Mouse (Mus musculus) mesoderm, embryonic 11.5 days (tissue): ENCODE results near the gene Fdx1l.
"Not testable (repeated sequence)": the region's sequence is repeated elsewhere in the genome, so short reads cannot be mapped to it uniquely, and the experiment has no call there.

ENCODE experiments used
- DNase-seq: peaks from one replicate; pipeline ENCODE4 v3.0.0-alpha.2; 2012; ENCODE audit warnings: low read depth, low spot score

The Fdx1l gene

DNA sequence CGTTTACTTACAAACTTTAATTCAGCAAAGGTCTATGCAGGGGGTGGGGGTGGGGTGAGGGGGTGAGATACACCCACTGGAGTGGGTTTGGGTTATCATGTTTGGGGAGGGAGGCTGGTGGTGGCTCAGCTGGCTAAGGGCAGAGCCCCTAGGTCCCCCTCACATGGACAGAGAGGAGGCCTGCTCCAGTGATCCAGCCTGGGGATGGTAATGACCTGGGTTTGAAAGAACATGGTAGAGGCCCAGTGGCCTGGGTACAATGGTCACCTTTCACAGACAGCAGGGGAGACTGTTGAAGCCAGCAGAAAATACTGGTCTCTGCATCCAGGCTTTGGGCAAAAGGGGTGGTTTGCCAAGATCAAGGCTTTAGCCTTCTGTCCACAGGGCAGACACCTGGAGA, 759 bp upstream of the Fdx1l start:
- DNase-seq, result no peak

DNA sequence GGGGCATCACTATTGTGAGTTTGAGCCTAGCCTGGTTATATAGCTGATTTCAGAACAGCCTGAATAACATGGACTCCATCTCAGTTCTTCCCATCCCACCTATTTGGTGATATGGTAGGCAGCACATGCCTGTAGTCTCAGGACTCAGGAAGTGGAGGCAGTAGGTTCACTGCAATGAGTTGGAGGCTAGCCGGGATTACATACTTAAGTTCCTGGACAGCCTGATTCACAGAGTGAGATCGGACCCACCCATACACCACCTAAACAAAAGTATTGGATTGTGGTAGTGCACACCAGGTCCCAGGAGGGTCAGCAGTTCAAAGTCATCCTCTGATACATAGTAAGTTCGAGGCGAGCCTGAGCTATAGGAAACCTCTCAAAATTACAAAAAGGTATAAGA, 773 bp downstream of the Fdx1l start:
- DNase-seq, result no peak

DNA sequence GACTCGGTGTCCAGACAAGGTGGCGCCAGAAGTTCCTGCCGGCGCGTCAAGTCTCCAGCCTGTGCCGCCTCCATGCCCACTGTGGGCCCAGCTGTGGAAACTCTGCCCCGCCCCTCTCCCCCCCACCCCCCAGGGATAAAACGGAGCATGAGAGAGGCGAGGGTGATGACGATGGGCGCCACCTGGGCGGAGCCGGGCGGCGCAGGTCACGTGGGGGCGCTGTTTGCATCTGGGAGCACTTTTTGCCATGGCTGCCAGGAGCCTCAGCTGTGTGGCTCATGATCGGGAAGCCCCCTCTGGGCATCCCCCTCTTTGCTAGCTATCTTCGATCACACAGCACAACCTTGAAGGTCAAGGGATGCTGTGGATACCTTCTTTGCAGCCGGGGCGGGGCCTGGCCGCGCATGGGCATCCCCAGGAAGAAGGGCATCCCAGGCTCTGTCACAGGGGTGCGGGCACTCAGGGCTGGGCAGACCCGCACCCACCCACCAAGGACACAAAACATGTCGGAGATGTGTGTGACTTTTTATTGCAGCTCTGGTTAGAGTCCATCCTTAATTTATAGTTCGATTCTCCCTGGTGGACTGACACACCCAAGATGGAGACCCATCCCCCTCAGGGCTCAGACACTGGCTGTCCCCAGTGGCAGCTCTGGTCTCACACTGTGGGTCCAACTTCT, 6.3 kb downstream of the Fdx1l start, which contains the start of gene Zglp1:
Zglp1 (minus strand) TSS at position 88 of the 679 bp plus-strand sequence.
- DNase-seq, result no peak

DNA sequence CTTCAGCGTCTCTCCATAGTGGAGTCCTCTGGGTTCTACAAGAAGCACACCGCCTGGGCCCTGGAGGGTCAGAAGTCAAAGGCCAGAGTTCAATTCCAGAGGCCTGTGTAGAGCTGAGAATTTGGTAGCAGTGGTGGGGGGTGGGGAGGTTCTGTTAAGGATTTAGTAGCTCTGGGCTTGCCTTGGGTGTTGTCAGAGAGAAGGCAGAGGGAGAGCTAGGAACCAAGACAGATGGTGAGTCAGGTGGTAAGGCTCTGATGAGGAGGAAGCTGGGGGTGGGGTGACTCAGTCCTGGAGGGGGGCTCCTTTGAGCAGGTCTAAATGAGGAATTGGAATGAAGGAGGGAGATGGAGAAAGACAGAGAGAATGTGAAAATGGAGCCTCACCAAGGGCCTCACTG, 10.5 kb downstream of the Fdx1l start:
- no peak for DNase-seq

DNA sequence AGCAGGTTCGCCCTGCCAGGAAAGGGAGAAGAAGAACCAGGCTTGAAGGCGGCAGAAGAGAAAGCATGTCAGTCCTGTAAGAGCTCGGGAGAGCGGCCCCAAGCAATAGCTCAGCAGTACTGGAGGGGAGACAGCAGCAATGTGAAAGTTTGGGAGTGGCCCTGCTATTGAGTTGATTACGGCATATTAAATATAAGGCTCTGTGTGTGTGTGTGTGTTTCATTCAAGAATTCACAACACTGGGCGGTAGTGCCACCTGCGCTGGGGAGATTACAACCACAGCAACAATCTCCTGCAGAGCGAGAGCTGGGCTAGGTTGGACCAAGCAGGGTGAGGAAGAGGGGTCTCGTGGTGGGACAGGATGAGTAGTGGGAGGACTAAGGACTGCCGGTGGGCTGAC, 21.8 kb downstream of the Fdx1l start:
- no peak for DNase-seq

DNA sequence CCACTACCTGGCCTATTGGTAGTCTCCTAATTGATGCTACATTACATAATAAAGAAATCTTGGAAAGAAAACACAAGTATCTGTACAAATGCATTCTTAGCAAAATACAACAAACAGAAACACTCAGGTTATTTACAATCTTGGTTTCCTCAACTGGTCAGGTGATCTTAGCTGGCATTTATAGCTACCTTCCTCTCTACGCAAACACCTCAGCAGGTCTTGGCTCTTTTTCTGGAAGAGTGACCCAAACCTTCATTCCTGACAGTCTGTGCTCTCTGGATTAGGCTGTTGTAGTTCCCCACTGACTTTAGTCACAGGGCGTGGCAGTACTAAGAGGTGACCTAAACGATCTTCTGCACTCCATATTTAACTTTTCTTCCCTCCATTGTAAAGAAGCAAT, 28.2 kb downstream of the Fdx1l start:
- no peak for DNase-seq

DNA sequence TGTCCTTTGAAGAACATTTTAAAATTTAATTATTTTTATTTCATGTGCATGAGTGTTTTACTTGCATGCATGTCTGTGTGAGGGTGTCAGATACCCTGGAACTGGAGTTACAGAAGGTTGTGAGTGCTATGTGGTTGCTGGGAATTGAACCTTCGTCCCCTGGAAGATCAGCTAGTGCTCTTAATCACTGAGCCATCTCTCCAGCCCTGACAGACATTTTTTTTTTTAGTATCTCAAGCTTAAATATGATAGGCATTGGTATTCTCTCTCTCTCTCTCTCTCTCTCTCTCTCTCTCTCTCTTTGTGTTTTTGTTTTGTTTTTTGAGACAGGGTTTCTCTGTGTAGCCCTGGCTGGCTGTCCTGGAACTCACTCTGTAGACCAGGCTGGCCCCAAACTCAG, 28.6 kb downstream of the Fdx1l start:
- not testable (repeated sequence) for DNase-seq

DNA sequence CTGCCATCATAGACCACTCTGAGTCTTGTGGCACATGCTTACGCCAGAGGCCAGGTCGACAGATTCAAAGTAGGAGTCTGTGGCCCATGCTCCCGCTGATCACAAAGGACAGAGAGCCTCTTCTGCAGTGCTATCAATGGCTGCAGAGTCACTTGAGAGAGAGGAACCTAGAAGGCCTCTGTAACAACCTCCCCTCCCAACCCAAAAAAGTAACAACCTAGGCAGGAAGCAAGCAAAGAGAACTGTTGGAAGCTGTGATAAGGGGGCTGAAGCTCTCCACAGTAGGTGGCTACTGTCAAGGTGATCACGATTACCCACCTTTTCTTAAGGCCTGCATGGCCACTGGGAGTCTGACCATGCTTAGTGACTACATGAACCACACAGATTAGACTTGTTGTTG, 29.9 kb downstream of the Fdx1l start:
- no peak for DNase-seq

DNA sequence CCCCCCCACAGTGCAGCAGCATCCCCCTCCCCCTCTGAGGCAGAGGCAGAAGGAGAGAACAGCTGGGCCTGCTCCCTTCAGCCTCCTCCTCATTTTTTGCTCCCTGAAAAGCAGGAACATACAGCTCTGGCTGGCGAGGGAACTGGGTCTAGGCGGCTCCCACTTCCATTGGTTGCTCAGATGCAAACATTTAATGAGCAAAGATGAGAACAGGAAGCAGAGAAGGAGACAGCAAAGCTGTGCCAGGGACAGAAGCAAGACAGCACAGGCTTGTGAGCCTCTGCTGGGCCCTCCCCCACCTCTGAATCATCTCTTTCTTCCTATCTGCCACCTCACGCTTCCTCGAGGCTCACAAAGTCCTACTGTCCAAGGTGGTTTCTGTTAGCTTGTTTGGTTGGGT, 32.1 kb downstream of the Fdx1l start:
- DNase-seq, result no peak

DNA sequence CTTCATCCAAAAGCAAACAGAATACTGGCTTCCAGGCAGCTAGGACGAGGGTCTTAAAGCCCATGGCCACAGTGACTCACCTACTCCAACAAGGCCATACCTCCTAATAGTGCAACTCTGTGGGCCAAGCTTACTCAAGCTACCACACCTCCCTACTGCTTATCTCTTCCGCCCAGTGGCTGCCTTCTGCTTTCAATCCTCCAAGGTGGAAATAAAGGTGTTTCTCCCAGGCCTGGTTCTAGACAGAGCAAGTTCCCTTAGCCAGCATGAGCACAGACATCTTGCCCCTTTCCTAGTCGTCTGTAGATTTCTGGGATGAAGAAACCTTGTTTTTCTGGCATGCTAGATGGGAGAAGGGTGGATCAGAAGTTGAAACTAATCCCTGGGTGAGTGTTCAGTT, 33.6 kb downstream of the Fdx1l start:
- no peak for DNase-seq

DNA sequence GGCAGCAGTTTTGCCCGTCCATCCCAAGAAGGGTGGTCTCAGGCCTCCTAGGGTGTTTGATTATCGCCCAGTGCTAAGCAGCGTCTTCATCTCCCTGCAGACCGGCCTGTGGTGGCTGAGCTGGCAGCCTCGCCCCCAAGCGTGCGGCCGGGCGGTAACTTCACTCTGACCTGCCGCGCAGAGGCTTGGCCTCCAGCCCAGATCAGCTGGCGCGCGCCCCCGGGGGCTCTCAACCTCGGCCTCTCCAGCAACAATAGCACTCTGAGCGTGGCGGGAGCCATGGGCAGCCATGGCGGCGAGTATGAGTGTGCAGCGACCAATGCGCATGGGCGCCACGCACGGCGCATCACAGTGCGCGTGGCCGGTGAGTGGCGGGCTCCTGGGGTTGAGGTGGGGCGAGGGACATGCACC, 35.9 kb downstream of the Fdx1l start:
- DNase-seq, result no peak

DNA sequence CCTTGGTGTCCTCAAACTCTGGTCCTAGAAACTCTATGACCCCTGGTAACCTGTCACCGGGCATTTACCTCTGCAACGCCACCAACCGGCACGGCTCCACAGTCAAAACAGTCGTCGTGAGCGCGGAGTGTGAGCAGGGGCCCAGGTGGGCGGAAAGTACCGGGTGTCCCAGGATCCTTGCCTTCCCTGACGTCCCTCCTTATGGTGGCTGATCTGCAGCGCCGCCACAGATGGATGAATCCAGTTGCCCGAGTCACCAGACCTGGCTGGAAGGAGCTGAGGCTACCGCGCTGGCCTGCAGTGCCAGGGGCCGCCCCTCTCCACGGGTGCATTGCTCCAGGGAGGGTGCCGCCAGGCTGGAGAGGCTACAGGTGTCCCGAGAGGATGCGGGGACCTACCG, 36.7 kb downstream of the Fdx1l start:
- DNase-seq, result no peak

DNA sequence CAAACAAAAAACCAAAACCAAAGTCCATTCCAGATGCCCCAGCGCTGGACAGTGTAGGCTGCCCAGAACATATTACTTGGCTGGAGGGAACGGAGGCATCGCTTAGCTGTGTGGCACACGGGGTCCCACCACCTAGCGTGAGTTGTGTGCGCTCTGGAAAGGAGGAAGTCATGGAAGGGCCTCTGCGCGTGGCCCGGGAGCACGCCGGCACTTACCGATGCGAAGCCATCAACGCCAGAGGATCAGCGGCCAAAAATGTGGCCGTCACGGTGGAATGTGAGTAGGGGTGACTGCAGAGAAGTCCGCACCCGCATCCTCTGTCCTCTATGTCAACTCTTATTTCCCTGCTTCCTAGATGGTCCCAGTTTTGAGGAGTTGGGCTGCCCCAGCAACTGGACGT, 37.3 kb downstream of the Fdx1l start:
- no peak for DNase-seq

DNA sequence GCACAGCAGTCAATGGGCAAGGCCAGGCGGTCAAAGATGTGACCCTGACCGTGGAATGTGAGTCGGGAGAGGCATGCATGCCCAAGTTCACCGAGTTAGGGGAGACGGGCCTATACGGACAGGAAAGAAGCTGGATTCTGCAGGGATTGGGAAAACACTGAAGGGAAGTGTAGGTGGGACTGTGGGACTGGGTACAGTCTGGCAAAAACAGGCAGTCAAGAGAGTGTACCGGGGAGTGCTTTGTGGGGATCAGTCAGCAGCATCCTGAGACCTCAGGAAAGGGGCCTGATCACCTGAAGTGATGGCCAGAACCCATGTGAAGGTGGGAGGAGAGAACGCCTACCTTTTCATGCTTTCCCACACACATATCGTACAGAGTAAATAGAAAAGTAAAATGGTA, 37.8 kb downstream of the Fdx1l start:
- no peak for DNase-seq

DNA sequence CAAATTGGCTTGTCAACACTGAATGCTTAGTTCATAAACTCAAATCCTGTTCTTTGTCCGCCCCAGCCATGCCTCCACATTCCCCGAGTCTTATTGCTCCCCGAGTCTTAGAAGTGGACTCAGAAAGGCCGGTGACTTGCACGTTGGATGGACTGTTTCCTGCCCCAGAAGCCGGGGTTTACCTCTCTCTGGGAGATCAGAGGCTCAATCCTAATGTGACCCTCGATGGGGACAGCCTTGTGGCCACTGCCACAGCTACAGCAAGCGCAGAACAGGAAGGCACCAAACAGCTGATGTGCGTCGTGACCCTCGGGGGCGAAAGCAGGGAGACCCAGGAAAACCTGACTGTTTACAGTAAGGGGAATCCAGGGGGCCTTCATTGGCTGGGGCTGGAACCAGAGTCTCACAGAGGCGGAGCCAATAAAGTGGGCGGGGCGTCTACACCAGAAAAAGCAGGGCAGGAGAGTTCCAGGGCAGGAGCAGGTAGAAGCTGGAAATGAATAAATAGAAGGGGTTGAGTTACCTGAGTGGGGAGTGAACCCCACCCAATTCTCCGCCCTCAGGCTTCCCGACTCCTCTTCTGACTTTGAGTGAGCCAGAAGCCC, 38.8 kb downstream of the Fdx1l start:
- no peak for DNase-seq

DNA sequence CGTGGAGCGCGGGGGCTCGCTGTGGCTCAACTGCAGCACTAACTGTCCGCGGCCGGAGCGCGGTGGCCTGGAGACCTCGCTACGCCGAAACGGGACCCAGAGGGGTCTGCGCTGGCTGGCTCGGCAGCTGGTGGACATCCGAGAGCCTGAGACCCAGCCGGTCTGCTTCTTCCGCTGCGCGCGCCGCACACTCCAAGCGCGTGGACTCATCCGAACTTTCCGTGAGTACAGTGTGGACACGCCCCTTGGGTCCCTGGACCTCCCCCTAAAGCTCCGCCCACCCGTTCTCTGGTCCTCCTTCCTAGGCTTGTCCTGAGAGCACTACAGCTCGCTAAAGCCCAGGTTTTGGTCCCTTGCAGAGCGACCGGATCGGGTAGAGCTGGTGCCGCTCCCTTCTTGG, 40.3 kb downstream of the Fdx1l start:
- peak; percentile 82 for DNase-seq

DNA sequence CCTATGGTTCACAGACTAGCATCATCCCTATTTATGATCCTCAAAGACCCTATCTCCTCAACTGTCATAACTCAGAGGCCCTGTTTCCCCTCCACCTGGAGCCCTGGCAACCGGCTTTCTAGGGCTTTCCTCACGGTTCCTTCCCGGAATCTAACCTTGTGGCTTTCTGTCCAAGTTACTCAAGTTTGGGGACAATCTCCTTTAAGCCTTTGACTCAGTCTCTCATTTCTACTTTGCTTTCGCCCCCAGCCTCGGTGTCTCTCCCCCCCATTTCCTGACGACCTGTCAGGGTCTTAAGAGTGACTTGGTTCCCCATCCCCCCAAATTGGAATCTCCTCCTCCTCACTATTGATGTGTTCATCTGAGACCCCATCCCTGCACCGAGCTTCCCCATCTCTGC, 40.9 kb downstream of the Fdx1l start:
- DNase-seq, result no peak

DNA sequence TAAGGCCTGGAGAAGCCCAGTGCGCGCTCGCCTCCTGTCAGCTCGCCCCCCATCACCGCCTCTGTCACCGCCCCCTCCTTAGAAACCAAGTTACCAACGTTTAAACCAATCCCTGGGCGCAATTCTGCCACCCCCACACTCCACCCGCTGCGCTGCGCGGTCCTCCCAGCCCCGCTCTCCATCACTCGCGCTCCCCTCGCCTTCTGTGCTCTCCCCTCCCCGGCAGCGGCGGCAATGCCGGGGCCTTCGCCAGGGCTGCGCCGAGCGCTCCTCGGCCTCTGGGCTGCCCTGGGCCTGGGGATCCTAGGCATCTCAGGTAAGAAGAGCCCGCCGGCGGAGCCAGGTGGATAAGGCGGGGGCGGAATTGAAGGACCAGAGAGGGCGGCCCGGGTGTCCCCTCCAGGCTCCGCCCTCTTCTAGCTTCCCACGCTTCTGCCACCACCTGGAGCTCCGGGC, 41.5 kb downstream of the Fdx1l start, which contains the start of gene Icam5:
Icam5 (plus strand) TSS at position 178 of the 456 bp plus-strand sequence.
- no peak for DNase-seq

DNA sequence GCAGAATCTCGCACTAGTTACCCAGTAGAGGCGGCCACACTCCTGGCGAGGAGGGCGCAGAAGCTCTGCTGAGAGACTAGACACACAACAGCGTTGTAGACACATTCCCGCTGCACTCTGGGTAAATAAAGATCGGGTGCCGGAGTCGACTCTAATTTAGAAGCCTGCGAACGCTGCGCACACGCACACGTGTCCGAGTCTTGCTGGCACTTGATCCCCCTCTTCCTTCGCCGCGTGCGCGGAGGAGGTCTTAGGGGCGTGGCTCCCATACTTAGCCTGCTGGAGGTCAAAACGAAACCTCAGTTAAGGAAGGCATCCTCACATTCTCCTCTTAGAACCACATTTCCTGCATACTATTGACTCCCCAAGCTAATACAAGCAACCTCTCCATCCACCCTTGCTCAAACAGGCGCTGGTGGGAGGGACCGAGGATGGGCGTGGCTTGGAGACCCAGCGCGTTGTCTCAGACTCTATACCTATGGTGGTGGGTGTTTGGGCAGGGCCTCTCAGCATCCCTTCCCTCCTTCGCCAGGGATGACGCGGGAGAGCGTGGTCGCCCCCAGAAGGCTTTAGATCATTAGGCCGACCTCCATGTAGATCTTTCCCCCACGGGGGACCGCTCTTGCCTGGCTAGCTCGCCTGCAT, 42.0 kb downstream of the Fdx1l start:
- DNase-seq, result no peak

DNA sequence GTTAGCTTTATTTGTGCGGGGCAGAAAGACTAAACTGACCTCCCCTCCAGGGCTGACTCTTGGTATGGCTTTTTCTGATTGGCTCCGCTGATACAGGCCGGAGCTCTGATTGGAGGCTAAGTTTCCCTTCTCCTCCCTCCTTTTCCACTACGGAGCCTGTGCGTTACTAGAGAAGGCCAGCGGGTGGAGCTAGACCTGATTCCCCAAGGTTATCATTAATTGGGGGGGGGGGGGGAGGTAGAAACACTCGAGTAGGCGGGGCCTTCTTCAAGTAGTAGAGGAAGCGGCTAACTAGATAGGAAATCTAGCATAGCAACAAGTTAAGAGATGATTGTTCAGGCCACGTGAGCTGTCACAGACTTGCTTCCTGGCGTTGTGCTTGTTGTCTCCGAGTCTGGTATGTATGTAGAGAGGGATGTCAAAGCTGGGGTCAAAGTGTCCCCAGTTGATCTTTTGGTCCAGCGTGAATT, 42.6 kb downstream of the Fdx1l start:
- peak; percentile 90 for DNase-seq

DNA sequence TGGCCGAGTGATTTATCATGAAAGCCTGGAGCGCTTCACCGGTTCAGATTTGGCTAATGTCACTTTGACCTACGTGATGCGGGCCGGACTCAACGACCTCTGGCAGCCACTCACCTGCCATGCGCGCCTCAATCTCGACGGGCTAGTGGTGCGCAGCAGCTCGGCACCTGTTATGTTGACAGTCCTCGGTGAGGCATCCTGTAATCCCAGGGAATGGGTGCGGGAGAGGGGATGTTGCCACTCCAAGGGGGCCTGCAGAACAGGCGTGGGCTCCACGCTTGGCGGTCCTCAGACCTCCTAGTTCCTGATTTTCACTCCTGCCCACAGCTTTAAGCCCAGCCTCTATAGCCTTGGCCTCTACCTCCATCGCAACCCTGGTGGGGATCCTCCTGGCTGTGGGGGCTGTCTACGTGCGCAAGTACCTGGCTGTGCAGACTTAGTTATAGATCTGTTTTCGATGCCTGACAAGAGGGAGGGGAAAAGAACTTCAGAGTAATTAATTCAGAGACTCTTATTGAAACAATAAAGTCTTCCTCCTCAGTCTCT, 43.3 kb downstream of the Fdx1l start:
- DNase-seq, result no peak

DNA sequence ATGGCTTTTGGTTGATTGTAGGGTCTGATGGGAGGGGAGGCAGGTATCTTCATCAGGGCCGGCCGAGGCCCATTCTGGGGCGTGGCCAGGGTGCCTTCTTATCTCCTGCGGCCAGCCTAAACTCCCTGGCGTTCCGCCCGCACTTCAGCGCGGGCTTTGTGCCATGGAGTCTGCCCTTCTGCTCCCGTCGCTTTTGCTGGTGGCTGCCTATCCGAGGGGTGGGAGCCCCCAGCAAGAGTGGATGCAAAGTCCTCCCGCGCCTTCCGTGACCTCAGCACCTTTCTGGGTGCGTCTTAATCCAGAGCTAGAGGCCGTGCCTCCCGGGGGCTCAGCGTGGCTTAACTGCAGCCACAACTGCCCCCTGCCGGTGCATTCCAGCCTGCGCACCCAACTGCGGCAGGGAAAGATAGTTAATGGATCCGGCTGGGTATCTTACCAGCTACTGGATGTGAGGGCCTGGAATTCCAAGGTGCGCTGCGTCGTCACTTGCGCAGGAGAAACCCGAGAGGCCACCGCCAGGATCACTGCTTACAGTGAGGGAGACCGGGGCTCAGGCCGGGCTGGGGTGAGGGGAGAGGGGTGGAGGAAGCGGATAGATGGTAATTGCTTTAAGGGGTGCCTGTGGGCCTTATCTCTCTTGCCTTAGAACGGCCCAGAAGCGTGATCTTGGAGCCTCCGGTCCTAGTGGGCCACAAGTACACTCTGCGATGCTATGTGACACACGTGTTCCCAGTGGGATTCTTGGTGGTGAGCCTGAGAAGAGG, 43.9 kb downstream of the Fdx1l start, which contains the start of gene Icam4:
Icam4 (plus strand) TSS at position 83 of the 764 bp plus-strand sequence.
- DNase-seq, result peak; percentile 85
